Mouse (Mus musculus) liver, adult 2 months (tissue): ENCODE measurements around the gene Met. TPM values are rescaled to one million over a fixed set of nuclear protein-coding genes. Genes with fewer than 3 reads are reported as not detected.

Experiments
- DNase-seq: peaks from one replicate; pipeline ENCODE4 v3.0.0-alpha.2; 2011; ENCODE audit warnings: low read depth, low spot score; ENCODE audit errors: extremely low read depth
- H3K27ac ChIP-seq: fragments of 200-500 bp; replicated peaks from 2 replicates; pipeline ENCODE4 v1.5.1; 2012; ENCODE audit warnings: low read depth, mild to moderate bottlenecking, control low read depth, inconsistent platforms, low read length; ENCODE audit not compliant: insufficient read depth
- H3K27me3 ChIP-seq: fragments of 200-500 bp; 2 replicates; pipeline ENCODE4 v1.6.1; 2012; ENCODE audit warnings: mild to moderate bottlenecking, moderate library complexity, low read length, inconsistent platforms; ENCODE audit not compliant: control insufficient read depth, insufficient read depth
- H3K36me3 ChIP-seq: fragments of 200-500 bp; 2 replicates; pipeline ENCODE4 v1.6.1; 2012; ENCODE audit warnings: low read length, inconsistent platforms; ENCODE audit not compliant: control insufficient read depth, insufficient read depth
- H3K4me1 ChIP-seq: fragments of 200-500 bp; 2 replicates; pipeline ENCODE4 v1.6.1; 2011; ENCODE audit warnings: low read length; ENCODE audit not compliant: control insufficient read depth, insufficient read depth
- H3K4me3 ChIP-seq: fragments of 200-500 bp; 2 replicates; pipeline ENCODE4 v1.5.1; 2011; ENCODE audit warnings: low read depth, mild to moderate bottlenecking, control low read depth, low read length, moderate library complexity; ENCODE audit not compliant: insufficient read depth
- H3K79me2 ChIP-seq: fragments of 200-500 bp; 2 replicates; pipeline ENCODE4 v1.6.1; 2012; ENCODE audit warnings: inconsistent platforms, mild to moderate bottlenecking, low read length, moderate library complexity; ENCODE audit not compliant: control insufficient read depth, insufficient read depth
- H3K9ac ChIP-seq: fragments of 200-500 bp; 2 replicates; pipeline ENCODE4 v1.6.1; 2012; ENCODE audit warnings: low read depth, mild to moderate bottlenecking, control low read depth, inconsistent platforms, low read length
- CTCF ChIP-seq: fragments of 200-500 bp; IDR thresholded peaks from 2 replicates; pipeline ENCODE4 v1.5.1; 2011; ENCODE audit warnings: low read depth, low read length, control low read depth
- POLR2A ChIP-seq: fragments of 200-500 bp; IDR thresholded peaks from 2 replicates; pipeline ENCODE4 v1.6.1; 2011; ENCODE audit warnings: low read length, control low read depth; ENCODE audit not compliant: insufficient read depth; ENCODE audit errors: extremely low read depth
- WGBS: fragments of 180-500 bp; shearing (Covaris S2); methylation state at CpG from one replicate; pipeline ENCODE4 v1.1.7; 2018; 5-methylcytosine and 5-hydroxymethylcytosine counted together
- polyA plus RNA-seq: library from polyadenylated mRNA; depleted of rRNA; stranded (reverse); fragments of >200 nt; gene quantifications from 2 replicates; pipeline ENCODE4 v1.2.3, GENCODE M21; 2012
- total RNA-seq: library from RNA; depleted of rRNA; stranded (reverse); fragments of >200 nt; gene quantifications from 2 replicates; pipeline ENCODE4 v1.2.3, GENCODE M21; 2014

Met gene
- total and polyA plus RNA-seq, 2 experiments = 13.5 to 72.0 TPM

- no peak for TF ChIP-seq POLR2A
- Histone ChIP-seq H3K27me3 (no peaks in the 10 kb centered on the region), H3K4me3 (no peak overlapping the region), H3K4me1 (peaks cover 2% of the 10 kb centered on the region; the same call in 1 of the 2 replicates), H3K27ac (no peak overlapping the region), H3K9ac (no peak overlapping the region), H3K79me2 (no peaks in the 10 kb centered on the region), H3K36me3 (no peaks in the 10 kb centered on the region)
- WGBS = 92% methylated on average over 5 of the region's 5 CpGs
- DNase-seq = no peak
These were observed 135.8 kb downstream of the Met start for GRCm38 (mm10) chr6:17599373-17599772.

- H3K9ac ChIP-seq = no peak overlapping the region
- H3K27ac ChIP-seq = no peak overlapping the region
- H3K4me3 ChIP-seq = no peak overlapping the region
- no peaks in the 10 kb centered on the region for H3K36me3 ChIP-seq
- no peaks in the 10 kb centered on the region for H3K27me3 ChIP-seq
- DNase-seq = no peak
- H3K4me1 ChIP-seq = no peaks in the 10 kb centered on the region
- no peak for TF ChIP-seq POLR2A
- TF ChIP-seq CTCF = no peak
- no peaks in the 10 kb centered on the region for H3K79me2 ChIP-seq
- WGBS = 59% methylated on average over 2 of the region's 2 CpGs
These were observed 137.9 kb downstream of the Met start for GRCm38 (mm10) chr6:17601526-17601925.

GRCm38 (mm10) chr6:17606915-17607314, 143.3 kb downstream of the Met start:
- TF ChIP-seq CTCF (no peak), POLR2A (no peak)
- Histone ChIP-seq H3K36me3 (no peaks in the 10 kb centered on the region), H3K4me1 (no peaks in the 10 kb centered on the region), H3K4me3 (no peak overlapping the region), H3K27ac (no peak overlapping the region), H3K9ac (no peak overlapping the region), H3K27me3 (no peaks in the 10 kb centered on the region), H3K79me2 (no peaks in the 10 kb centered on the region)
- 97% methylated on average over 1 of the region's 1 CpGs for WGBS
- no peak for DNase-seq

- Histone ChIP-seq H3K27me3 (no peaks in the 10 kb centered on the region), H3K36me3 (no peaks in the 10 kb centered on the region), H3K9ac (no peak overlapping the region), H3K4me3 (no peak overlapping the region), H3K4me1 (no peaks in the 10 kb centered on the region), H3K27ac (no peak overlapping the region), H3K79me2 (no peaks in the 10 kb centered on the region)
- 86% methylated on average over 11 of the region's 11 CpGs for WGBS
- peak; percentile 18 for DNase-seq
- TF ChIP-seq POLR2A (no peak), CTCF (no peak)
These were observed 147.9 kb downstream of the Met start for GRCm38 (mm10) chr6:17611352-17612010.

- Histone ChIP-seq H3K27ac (no peak overlapping the region), H3K27me3 (no peaks in the 10 kb centered on the region), H3K4me3 (no peak overlapping the region), H3K36me3 (no peaks in the 10 kb centered on the region), H3K79me2 (no peaks in the 10 kb centered on the region), H3K9ac (no peak overlapping the region), H3K4me1 (no peaks in the 10 kb centered on the region)
- 88% methylated on average over 4 of the region's 4 CpGs for WGBS
- TF ChIP-seq CTCF (no peak), POLR2A (no peak)
- DNase-seq = no peak
These were observed 149.1 kb downstream of the Met start for GRCm38 (mm10) chr6:17612652-17613051.

GRCm38 (mm10) chr6:17620823-17621222, 157.2 kb downstream of the Met start:
- Histone ChIP-seq H3K27me3 (no peaks in the 10 kb centered on the region), H3K4me1 (no peaks in the 10 kb centered on the region), H3K9ac (no peak overlapping the region), H3K36me3 (no peaks in the 10 kb centered on the region), H3K27ac (no peak overlapping the region), H3K4me3 (no peak overlapping the region), H3K79me2 (no peaks in the 10 kb centered on the region)
- no peak for DNase-seq
- TF ChIP-seq POLR2A = no peak
- no peak for TF ChIP-seq CTCF
- 92% methylated on average over 4 of the region's 4 CpGs for WGBS
